Mouse (Mus musculus) midbrain, embryonic 16.5 days (tissue): ENCODE data around the gene Acad10. TPM values are rescaled to one million over a fixed set of nuclear protein-coding genes. Genes with fewer than 3 reads are reported as not detected.
"Not testable (repeated sequence)": the region's sequence is repeated elsewhere in the genome, so short reads cannot be mapped to it uniquely, and the experiment has no call there.

Experiments
- ATAC-seq: fragments of 200-750 bp; cut with Nextera tagmentation; 2 replicates; pipeline ENCODE4 v1.8.0; 2017; ENCODE audit warnings: moderate TSS enrichment
- H3K27ac ChIP-seq: fragments of 300-500 bp; sonication (generic); 2 replicates; pipeline ENCODE4 v1.5.1; 2014; ENCODE audit warnings: mild to moderate bottlenecking, low read length, mixed read lengths
- H3K27me3 ChIP-seq: fragments of 300-500 bp; sonication (generic); 2 replicates; pipeline ENCODE4 v1.6.1; 2014; ENCODE audit warnings: low read depth, low read length, mixed read lengths; ENCODE audit not compliant: control insufficient read depth, insufficient read depth
- H3K36me3 ChIP-seq: fragments of 300-500 bp; sonication (generic); 2 replicates; pipeline ENCODE4 v1.6.1; 2014; ENCODE audit warnings: mild to moderate bottlenecking, low read length, moderate library complexity, mixed read lengths; ENCODE audit not compliant: control insufficient read depth, insufficient read depth
- H3K4me1 ChIP-seq: fragments of 300-500 bp; sonication (generic); 2 replicates; pipeline ENCODE4 v1.6.1; 2014; ENCODE audit warnings: mild to moderate bottlenecking, low read length, mixed read lengths; ENCODE audit not compliant: control insufficient read depth, insufficient read depth
- H3K4me2 ChIP-seq: fragments of 300-500 bp; sonication (generic); 2 replicates; pipeline ENCODE4 v1.6.1; 2014; ENCODE audit warnings: mild to moderate bottlenecking, low read length, mixed read lengths
- H3K4me3 ChIP-seq: fragments of 300-500 bp; sonication (generic); 2 replicates; pipeline ENCODE4 v1.5.1; 2014; ENCODE audit warnings: low read depth, mild to moderate bottlenecking, low read length, moderate library complexity, mixed read lengths
- H3K9ac ChIP-seq: fragments of 300-500 bp; sonication (generic); 2 replicates; pipeline ENCODE4 v1.6.1; 2014; ENCODE audit warnings: low read depth, low read length, mixed read lengths
- H3K9me3 ChIP-seq: fragments of 300-500 bp; sonication (generic); replicated peaks from 2 replicates; pipeline ENCODE4 v1.6.1; 2014; ENCODE audit warnings: mild to moderate bottlenecking, low read length, mixed read lengths; ENCODE audit not compliant: control insufficient read depth, poor library complexity, severe bottlenecking
- WGBS: fragments of 180-500 bp; shearing (Covaris S2); extraction: QIAGEN DNeasy Blood & Tissue Kit; methylation state at CpG from one replicate; pipeline ENCODE4 v1.1.7; 2014; 5-methylcytosine and 5-hydroxymethylcytosine counted together
- polyA plus RNA-seq: library from polyadenylated mRNA; unstranded; fragments of >200 nt; fragmentation: Nextera tagmentation; extraction: Ambion mirVana; gene quantifications from 2 replicates; pipeline ENCODE4 v1.2.1, GENCODE M21; 2015

The Acad10 gene
- polyA plus RNA-seq, 1 experiment from 2014 or later = 2.1 TPM

- H3K4me3 ChIP-seq, H3K9ac ChIP-seq, H3K4me2 ChIP-seq, H3K27me3 ChIP-seq, ATAC-seq, H3K27ac ChIP-seq, H3K4me1 ChIP-seq, H3K36me3 ChIP-seq, H3K9me3 ChIP-seq: not testable (repeated sequence)
- 93% methylated on average over 7 of the region's 7 CpGs for whole genome bisulfite sequencing
Observed at GRCm38 (mm10) chr5:121691436-121691835, 31.1 kb upstream of the Acad10 start.

DNA sequence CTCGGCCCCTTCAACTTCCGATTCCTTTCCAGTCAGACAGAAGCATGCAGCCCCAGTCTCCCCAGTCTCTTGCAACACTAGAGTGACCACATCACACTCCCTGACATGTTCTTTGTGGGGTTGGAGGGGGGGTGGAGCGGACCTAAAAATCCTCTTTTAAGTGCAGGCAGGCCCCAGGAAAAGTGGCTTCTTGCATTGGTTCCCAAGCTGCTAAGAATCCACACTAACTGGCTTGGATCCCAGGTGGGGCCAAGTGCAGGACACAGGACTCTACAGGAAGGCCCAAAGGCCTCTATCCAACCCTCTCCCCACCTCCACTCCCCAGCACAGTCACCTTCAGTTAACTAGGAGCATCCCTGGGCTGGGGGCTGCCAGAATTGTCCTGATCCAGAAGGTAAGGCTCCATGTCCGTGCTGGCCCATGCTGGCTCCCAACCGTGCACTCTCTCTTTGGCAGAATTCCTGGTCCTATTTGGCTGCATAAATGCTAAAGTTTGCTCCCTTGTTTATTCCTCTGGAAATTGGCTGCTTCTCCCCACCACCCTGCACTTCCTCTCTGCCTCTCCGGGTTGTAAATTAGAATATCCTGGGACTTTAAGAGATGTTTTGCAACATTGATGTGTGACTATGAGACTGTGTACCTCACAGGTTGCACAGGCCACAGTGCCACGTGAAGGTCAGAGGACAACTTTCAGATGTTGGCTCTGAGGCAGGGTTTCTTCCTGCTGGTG lies 30.3 kb upstream of the Acad10 start:
- H3K36me3 ChIP-seq = peaks cover 8% of the 10 kb centered on the region; the same call in 1 of the 2 replicates
- no peak overlapping the region for H3K4me2 ChIP-seq
- H3K27me3 ChIP-seq = no peaks in the 10 kb centered on the region
- WGBS = 80% methylated on average over 7 of the region's 7 CpGs
- no peaks in the 10 kb centered on the region for H3K9me3 ChIP-seq
- H3K27ac ChIP-seq = no peak overlapping the region
- no peak overlapping the region for H3K4me3 ChIP-seq
- no peak for ATAC-seq
- no peaks in the 10 kb centered on the region for H3K4me1 ChIP-seq
- no peak overlapping the region for H3K9ac ChIP-seq

DNA sequence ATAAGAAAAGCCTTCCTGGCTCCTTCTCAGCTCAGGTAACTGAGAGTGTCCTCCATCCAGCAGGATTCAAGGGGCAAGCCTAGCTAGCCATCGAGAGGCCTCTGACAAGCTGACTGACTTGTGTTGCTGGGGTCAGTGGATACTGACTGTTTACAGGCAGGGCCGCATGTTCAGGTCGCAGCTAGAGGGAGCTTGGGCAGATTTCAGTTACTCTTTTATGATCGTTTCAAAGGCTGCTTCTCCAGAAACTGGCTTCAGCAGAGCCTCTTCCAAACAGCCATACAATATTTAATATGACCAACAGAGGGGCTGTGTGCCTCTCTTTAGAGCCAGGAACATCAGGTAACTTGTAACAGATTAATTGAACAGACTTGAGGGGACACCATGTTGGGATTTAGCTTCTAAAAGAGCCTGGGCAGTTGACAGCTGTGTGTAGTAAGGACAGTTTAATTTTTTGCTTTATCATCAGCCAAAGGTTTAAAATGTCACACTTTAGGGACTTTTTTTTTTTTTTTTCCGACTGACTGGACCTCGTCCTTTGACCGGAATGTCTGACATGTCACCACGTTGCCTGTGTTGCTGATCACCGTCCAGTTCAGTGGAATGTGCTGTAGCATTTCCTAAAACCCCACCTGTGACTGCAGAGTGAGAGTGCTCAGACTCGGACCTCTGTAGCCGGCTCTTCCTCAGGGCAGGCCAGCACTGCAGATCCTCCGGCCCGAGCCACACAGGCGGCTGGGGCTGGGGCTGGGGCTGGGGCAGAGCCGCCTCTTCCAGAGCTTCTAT lies 26.0 kb upstream of the Acad10 start:
- Histone ChIP-seq H3K9me3 (no peaks in the 10 kb centered on the region), H3K27ac (no peak overlapping the region), H3K9ac (no peak overlapping the region), H3K27me3 (no peaks in the 10 kb centered on the region), H3K36me3 (peaks cover 23% of the 10 kb centered on the region), H3K4me3 (no peak overlapping the region), H3K4me1 (no peaks in the 10 kb centered on the region), H3K4me2 (no peak overlapping the region)
- 84% methylated on average over 15 of the region's 15 CpGs for WGBS
- ATAC-seq = no peak

DNA sequence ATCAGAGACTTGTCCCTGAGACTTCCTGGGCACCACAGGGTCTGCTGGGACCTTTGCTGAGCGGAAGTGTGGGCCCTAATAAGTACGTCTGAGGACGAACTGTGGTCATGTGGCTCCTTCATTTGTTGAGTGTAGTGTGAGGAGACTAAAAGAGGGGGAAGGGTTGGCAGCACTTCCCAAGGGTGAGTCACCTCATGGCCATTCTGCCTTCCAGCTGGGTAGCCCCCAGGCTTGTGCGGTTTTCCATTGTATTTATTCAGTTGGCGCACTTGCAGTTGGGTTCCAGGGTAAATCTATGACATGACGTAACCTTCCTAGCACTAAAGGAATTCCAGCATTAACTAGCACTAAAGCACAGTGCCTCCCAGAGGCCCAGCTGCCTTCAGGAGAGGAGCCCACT lies 25.2 kb upstream of the Acad10 start:
- H3K4me1 ChIP-seq = no peaks in the 10 kb centered on the region
- H3K4me2 ChIP-seq = no peak overlapping the region
- H3K9ac ChIP-seq = no peak overlapping the region
- no peak for ATAC-seq
- peaks cover 27% of the 10 kb centered on the region for H3K36me3 ChIP-seq
- no peak overlapping the region for H3K27ac ChIP-seq
- no peak overlapping the region for H3K4me3 ChIP-seq
- no peaks in the 10 kb centered on the region for H3K9me3 ChIP-seq
- 84% methylated on average over 6 of the region's 6 CpGs for WGBS
- H3K27me3 ChIP-seq = no peaks in the 10 kb centered on the region

- no peak overlapping the region for H3K27ac ChIP-seq
- WGBS = 100% methylated on average over 2 of the region's 2 CpGs
- H3K27me3 ChIP-seq = no peaks in the 10 kb centered on the region
- no peak overlapping the region for H3K4me3 ChIP-seq
- H3K9ac ChIP-seq = no peak overlapping the region
- H3K4me2 ChIP-seq = no peak overlapping the region
- no peaks in the 10 kb centered on the region for H3K9me3 ChIP-seq
- H3K4me1 ChIP-seq = no peaks in the 10 kb centered on the region
- no peak for ATAC-seq
- H3K36me3 ChIP-seq = peaks cover 53% of the 10 kb centered on the region
Observed at GRCm38 (mm10) chr5:121682250-121682649, 21.9 kb upstream of the Acad10 start.

- Histone ChIP-seq H3K36me3 (peaks cover 21% of the 10 kb centered on the region), H3K9ac (no peak overlapping the region), H3K4me1 (no peaks in the 10 kb centered on the region), H3K27ac (no peak overlapping the region), H3K9me3 (no peaks in the 10 kb centered on the region), H3K4me3 (no peak overlapping the region), H3K27me3 (no peaks in the 10 kb centered on the region), H3K4me2 (no peak overlapping the region)
- 80% methylated on average over 3 of the region's 3 CpGs for WGBS
- ATAC-seq = no peak
Observed at GRCm38 (mm10) chr5:121670412-121670811, 10.1 kb upstream of the Acad10 start.

DNA sequence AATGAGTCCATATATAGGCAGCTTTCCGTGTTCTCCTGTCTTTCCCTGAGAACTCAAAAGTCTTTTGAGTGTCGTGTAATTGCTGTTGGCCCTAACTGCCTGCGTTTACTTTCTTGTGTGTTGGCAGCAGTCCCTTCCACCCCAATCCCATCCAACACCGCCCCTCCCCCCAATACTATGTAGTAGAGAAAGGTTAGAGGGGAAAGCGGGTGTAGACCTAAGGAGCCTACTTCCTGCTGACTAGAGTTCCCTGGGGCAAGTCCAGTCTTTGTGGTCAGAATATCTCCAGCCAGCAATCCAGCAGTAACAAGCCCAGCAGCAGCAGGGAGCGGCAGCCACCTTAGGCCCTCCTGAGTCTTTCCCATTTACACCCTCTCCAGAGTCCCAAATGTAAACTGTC lies 8.1 kb upstream of the Acad10 start:
- H3K9me3 ChIP-seq = no peaks in the 10 kb centered on the region
- H3K27me3 ChIP-seq = no peaks in the 10 kb centered on the region
- no peak overlapping the region for H3K4me2 ChIP-seq
- WGBS = 85% methylated on average over 6 of the region's 6 CpGs
- no peak overlapping the region for H3K9ac ChIP-seq
- H3K36me3 ChIP-seq = peaks cover 25% of the 10 kb centered on the region
- no peak overlapping the region for H3K27ac ChIP-seq
- no peaks in the 10 kb centered on the region for H3K4me1 ChIP-seq
- ATAC-seq = no peak
- H3K4me3 ChIP-seq = no peak overlapping the region

DNA sequence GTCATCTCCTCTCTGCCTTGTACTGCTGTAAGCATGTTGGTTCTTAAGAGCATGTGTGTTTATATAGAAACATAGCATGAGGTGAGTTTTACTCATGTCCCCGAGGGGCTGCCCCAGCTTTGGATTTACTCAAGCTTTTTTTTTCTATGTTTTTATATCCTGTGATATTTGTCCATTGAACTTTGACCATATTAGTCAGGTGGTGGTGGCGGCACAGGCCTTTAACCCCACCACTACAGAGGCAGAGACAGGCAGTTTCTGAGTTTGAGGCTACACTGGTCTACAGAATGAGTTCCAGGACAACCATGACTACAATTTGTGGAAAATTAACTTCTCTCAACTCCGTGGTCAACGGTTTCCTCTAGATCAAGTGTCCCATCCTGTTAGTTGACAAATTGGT lies 6.8 kb upstream of the Acad10 start:
- Histone ChIP-seq H3K27me3 (no peaks in the 10 kb centered on the region), H3K27ac (no peak overlapping the region), H3K4me2 (no peak overlapping the region), H3K9ac (no peak overlapping the region), H3K36me3 (peaks cover 21% of the 10 kb centered on the region), H3K4me1 (peaks cover 2% of the 10 kb centered on the region; the same call in 1 of the 2 replicates), H3K9me3 (no peaks in the 10 kb centered on the region), H3K4me3 (no peak overlapping the region)
- WGBS = 93% methylated on average over 4 of the region's 4 CpGs
- ATAC-seq = no peak

- WGBS = 95% methylated on average over 9 of the region's 9 CpGs
- Histone ChIP-seq H3K4me2 (no peak overlapping the region), H3K36me3 (peaks cover 13% of the 10 kb centered on the region), H3K4me1 (peaks cover 13% of the 10 kb centered on the region), H3K4me3 (no peak overlapping the region), H3K9me3 (no peaks in the 10 kb centered on the region), H3K27me3 (no peaks in the 10 kb centered on the region), H3K27ac (no peak overlapping the region), H3K9ac (no peak overlapping the region)
- ATAC-seq = no peak
Observed at GRCm38 (mm10) chr5:121664971-121665370, 4.7 kb upstream of the Acad10 start.
